Mouse (Mus musculus): Measurements from ENCODE around the gene Twist2.

The Twist2 gene

GRCm38 (mm10) chr1:91819237-91819636 lies 18.0 kb downstream of the Twist2 start:
- no peak for DNase-seq (ENCODE audit: low read depth, low spot score)

GRCm38 (mm10) chr1:91820531-91820930 lies 19.3 kb downstream of the Twist2 start:
- DNase-seq (ENCODE audit: low read depth, low spot score) = no peak

- DNase-seq (ENCODE audit: low read depth, low spot score) = no peak
Observed at GRCm38 (mm10) chr1:91822316-91822824, 21.1 kb downstream of the Twist2 start.

- DNase-seq (ENCODE audit: low read depth, low spot score) = no peak
Observed at GRCm38 (mm10) chr1:91823530-91823929, 22.3 kb downstream of the Twist2 start.

- no peak for DNase-seq (ENCODE audit: low read depth, low spot score)
Observed at GRCm38 (mm10) chr1:91823951-91824350, 22.7 kb downstream of the Twist2 start.

GRCm38 (mm10) chr1:91825261-91825660 lies 24.0 kb downstream of the Twist2 start:
- DNase-seq (ENCODE audit: low read depth, low spot score) = no peak

- DNase-seq (ENCODE audit: low read depth, low spot score) = no peak
Observed at GRCm38 (mm10) chr1:91831978-91832377, 30.7 kb downstream of the Twist2 start.

GRCm38 (mm10) chr1:91839557-91839956 lies 38.3 kb downstream of the Twist2 start:
- no peak for DNase-seq (ENCODE audit: low read depth, low spot score)

GRCm38 (mm10) chr1:91839979-91840378 lies 38.7 kb downstream of the Twist2 start:
- no peak for DNase-seq (ENCODE audit: low read depth, low spot score)

- DNase-seq (ENCODE audit: low read depth, low spot score) = no peak
Observed at GRCm38 (mm10) chr1:91844236-91844635, 43.0 kb downstream of the Twist2 start.

- peak; percentile 55 for DNase-seq (ENCODE audit: low read depth, low spot score)
Observed at GRCm38 (mm10) chr1:91844681-91845379, 43.6 kb downstream of the Twist2 start.

GRCm38 (mm10) chr1:91845380-91845957 lies 44.2 kb downstream of the Twist2 start:
- no peak for DNase-seq (ENCODE audit: low read depth, low spot score)

GRCm38 (mm10) chr1:91851300-91851699 lies 50.0 kb downstream of the Twist2 start:
- DNase-seq (ENCODE audit: low read depth, low spot score) = no peak

- DNase-seq (ENCODE audit: low read depth, low spot score) = no peak
Observed at GRCm38 (mm10) chr1:91856771-91857664, 55.8 kb downstream of the Twist2 start.

GRCm38 (mm10) chr1:91858101-91858790 lies 57.0 kb downstream of the Twist2 start:
- no peak for DNase-seq (ENCODE audit: low read depth, low spot score)

- DNase-seq (ENCODE audit: low read depth, low spot score) = no peak
Observed at GRCm38 (mm10) chr1:91858901-91859300, 57.6 kb downstream of the Twist2 start.

GRCm38 (mm10) chr1:91861511-91861910 lies 60.2 kb downstream of the Twist2 start:
- no peak for DNase-seq (ENCODE audit: low read depth, low spot score)

GRCm38 (mm10) chr1:91866001-91866400 lies 64.7 kb downstream of the Twist2 start:
- no peak for DNase-seq (ENCODE audit: low read depth, low spot score)

- no peak for DNase-seq (ENCODE audit: low read depth, low spot score)
Observed at GRCm38 (mm10) chr1:91871101-91871500, 69.8 kb downstream of the Twist2 start.

GRCm38 (mm10) chr1:91872388-91873059 lies 71.3 kb downstream of the Twist2 start:
- no peak for DNase-seq (ENCODE audit: low read depth, low spot score)
